Mouse (Mus musculus): ENCODE results near the gene Poln.

DNA sequence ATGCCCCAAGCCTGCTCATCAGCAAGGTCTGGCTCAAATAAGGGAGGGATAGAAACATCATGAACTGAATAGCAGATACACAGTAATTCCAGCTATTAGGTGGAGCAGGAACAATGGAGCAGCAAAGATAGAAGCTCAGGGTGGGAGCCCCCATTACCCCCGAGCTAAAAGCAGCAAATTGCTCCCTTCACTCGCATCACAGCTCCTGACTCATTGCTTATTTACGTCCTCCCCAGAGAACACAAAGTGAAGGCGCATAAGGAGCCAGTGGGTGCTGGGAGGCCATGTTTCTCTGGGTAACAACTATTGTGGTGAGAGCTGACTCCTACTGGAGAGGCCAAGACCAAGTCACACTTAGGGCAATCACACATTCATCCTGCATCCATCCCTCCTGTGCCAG, 139.1 kb downstream of the Poln start:
- TF ChIP-seq CTCF (IDR thresholded peaks at IDR 0.05; ENCODE audit: low read depth), result no peak
- no peak for TF ChIP-seq EP300 (IDR thresholded peaks at IDR 0.05; ENCODE audit: low read depth)

All from liver, embryonic 14.5 days (tissue).